Mouse (Mus musculus): ENCODE measurements around the gene Tns1.

DNA sequence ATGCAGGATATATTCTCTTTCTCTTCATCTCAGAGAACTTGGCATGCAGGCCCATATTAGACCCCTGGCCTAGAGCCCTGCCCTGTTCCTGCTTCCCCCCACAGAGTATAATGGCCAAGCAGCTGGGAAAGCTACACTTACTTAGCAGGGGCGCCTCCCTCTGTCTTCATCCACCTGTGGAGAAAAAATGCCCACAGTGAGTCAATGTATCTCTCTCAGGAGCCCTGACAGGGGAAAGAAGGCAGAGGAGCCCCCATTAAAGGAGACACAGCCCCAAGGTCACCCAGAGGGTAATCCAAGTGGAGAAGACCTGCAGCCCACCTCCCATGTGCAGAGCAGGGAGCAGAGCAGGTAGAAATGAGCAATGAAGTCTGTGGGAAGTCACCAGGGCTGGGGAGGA lies 208.0 kb downstream of the Tns1 start:
- no peak for TF ChIP-seq CTCF (IDR thresholded peaks at IDR 0.05; ENCODE audit: low read depth, low read length)
- no peak for TF ChIP-seq POLR2A (IDR thresholded peaks at IDR 0.05; ENCODE audit: borderline replicate concordance, low read depth, low read length)

Measured in bone marrow macrophage, adult 2 months (primary cell).